Mouse (Mus musculus) lung, postnatal 36 days (tissue): ENCODE results near the gene Tctex1d4.

Experiments
- DNase-seq: peaks from one replicate; pipeline ENCODE4 v3.0.0; 2022; ENCODE audit warnings: mixed read lengths

The Tctex1d4 gene

DNA sequence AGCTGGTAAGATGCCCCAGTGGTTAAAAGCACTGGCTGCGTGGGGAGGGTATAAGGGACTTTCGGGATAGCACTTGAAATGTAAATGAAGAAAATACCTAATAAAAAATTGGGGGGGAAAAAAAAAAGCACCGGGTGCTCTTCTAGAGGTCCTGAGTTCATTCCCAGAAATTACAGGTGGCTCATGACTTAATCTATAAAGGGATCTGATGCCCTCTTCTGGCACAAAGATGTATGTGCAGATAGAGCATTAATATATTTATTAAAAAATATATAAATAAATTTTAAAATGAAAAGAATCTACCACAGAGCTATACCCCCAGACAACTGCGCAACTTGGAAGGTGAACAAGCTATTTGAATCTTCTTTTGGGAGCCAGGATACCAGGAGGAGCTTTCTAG is 14.0 kb downstream of the Tctex1d4 start:
- no peak for DNase-seq

GRCm38 (mm10) chr4:117143023-117143422 is 16.4 kb downstream of the Tctex1d4 start:
- DNase-seq: no peak

DNA sequence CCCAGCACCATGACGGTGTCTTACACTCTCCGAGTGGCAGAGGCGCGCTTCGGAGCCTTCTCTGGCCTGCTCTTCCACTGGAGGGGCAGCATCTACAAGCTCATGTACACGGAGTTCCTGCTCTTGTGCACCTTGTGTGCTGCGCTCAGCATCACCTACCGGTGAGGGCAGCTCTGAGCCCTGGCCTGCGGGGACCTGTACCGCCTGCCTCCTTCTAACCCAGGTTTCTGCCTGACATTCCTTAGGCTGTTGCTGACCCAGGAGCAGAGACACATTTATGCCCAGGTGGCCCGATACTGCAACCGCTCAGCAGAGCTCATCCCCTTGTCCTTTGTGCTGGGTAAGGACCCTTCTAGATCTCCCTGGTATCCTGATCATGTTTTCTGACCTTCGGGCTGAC is 18.7 kb downstream of the Tctex1d4 start:
- DNase-seq: no peak

DNA sequence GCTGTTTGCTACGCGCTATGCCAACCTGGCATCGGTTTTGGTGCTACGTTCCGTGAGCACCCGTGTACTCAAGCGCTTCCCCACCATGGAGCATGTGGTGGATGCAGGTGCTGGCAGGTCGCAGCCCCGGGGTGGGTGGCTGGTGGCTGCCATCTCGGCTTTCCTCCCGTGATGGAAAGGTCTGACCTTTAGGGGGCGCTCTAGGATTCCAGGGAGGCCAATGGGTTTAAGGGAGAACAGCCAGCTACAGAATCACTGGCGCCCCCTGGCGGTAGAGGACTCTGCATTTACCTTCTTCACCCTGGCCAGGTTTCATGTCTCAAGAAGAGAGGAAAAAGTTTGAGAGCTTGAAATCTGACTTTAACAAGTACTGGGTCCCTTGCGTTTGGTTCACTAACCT is 19.6 kb downstream of the Tctex1d4 start:
- DNase-seq: peak; percentile 96

DNA sequence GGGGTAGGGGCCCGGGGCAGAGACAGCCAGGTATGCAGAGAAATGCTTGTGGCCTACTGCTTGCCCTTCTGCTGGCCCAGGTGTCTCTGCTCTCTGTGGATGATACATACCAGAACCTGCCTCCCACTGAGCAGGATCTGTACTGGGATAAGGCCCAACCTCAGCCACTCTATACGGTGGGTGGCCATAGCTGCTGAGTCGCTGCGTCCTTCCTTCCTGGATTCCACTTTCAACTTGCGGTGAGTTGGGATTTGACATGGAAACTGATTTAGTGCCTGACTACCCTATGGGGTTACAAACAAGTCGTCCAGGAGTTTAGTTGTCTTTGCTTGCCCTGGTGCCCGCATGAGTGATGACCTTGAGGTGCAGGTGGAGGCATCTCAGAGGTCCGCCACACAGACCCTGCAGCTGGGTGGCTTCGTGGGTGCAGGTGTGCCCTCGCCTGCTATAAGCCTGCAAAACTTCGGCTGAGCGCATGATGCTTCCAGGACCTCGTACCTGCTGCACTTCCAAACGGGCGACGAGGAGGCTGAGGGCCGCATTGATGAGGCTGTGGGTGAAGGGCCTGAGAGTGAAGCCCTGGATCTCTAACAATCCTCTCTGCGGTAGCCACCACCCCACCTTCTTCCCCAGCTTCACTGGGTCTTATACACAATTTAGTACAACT is 21.6 kb downstream of the Tctex1d4 start:
- no peak for DNase-seq

- DNase-seq: no peak
Measured at GRCm38 (mm10) chr4:117148815-117149214, 22.2 kb downstream of the Tctex1d4 start.

DNA sequence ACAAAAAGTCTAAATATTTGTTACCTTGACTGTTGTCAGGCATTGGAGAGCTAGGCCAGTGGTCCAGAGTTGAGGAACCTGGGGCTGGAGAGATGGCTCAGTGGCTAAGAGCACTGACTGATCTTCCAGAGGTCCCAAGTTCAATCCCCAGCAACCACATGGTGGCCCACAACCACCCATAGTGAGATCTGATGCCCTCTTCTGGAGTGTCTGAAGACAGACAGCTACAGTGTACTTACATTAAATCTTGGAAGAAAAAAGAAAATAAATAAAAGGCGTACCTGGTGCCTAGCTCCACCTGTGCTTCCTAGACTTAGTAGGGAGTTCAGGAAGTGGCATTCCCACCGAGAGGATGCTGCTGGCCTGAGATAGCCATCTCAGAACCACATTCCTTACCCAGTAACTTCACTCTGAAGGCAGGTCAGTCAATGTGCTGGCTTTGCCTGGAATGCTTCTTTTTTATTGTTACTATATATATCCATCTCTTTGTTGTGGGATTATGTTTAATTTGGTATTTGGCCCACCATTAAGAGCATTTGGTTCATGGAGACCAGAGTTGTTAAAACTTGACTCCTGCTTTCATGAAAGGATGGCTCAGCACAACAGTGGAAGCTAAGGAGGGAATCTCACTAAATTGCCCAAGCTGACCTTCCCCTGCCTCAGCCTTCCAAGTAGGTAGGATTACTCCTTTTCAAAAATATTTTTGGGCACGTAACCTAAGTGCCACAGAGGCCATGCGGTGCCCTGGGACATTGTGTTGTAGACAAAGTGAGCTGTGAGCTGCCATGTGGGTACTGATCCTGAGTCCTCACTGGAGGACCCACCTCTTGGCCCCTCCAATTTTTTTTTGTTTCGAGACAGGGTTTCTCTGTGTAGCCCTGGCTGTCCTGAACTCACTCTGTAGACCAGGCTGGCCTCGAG is 23.0 kb downstream of the Tctex1d4 start:
- DNase-seq: no peak

DNA sequence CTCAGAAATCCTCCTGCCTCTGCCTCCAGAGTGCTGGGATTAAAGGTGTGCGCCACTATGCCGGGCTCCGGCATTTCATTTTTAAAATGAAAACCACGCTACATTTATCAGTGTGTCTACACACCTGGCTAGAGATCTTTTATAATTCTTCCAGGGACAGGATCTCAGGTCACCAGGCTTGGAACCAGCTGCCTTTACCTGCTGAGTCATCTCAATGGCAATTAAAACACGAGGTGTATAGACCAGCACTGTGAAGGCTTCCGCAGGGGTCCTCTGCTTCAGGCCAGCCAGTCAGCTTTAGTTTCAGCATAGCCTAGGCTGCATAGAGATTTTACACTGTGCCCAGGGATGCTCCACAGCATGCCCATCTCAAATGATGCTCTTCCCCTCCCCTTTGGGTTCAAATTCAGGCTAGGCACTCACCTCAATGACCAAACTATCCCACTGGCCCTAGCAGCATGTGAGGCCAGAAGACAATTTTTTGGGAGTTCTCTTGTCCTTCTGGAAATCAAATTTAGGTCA is 23.7 kb downstream of the Tctex1d4 start:
- no peak for DNase-seq

- no peak for DNase-seq
Measured at GRCm38 (mm10) chr4:117151416-117151815, 24.8 kb downstream of the Tctex1d4 start.

- DNase-seq: no peak
Measured at GRCm38 (mm10) chr4:117152714-117153113, 26.1 kb downstream of the Tctex1d4 start.

DNA sequence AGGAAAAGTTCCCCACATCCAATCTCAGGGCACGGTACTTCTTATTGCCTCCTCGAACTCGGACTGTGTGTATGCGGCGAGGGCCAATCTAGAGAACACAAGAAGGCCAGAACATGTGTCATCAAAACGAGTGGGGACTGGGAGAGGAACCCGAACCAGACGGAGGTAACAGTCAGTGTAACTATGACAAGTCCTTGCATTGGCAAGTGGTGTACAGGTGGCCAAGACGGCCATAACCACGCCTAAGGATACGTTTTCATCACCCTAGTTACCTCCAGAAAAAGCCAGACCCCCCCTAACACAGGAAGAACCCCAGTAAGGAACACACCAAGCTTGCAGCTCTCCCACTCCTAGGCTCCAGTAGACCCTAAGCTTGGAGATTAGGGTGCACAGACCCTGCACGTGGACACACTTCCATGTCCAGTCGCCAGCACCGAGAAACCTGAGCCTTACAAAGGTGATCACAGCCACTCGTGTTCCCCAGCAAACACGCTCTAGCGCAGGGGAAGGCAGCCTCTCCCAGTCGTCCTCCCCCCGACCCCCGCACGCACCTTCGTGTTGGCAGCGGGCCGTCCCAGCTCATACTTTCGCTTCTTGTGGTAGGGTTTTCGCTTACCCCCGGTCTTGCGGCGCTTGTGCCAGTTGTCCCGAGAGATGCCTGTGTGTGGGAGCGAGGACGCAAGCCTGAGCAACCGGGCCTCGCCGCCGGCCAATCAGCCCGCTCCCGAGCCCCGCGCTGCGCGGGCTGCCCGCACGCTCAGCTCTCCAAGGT is 28.6 kb downstream of the Tctex1d4 start:
- no peak for DNase-seq

GRCm38 (mm10) chr4:117155792-117156355 is 29.3 kb downstream of the Tctex1d4 start, which contains the start of gene Rps8:
Gene Rps8 (minus strand): TSS chr4:117156243.
- DNase-seq: peak; percentile 93

DNA sequence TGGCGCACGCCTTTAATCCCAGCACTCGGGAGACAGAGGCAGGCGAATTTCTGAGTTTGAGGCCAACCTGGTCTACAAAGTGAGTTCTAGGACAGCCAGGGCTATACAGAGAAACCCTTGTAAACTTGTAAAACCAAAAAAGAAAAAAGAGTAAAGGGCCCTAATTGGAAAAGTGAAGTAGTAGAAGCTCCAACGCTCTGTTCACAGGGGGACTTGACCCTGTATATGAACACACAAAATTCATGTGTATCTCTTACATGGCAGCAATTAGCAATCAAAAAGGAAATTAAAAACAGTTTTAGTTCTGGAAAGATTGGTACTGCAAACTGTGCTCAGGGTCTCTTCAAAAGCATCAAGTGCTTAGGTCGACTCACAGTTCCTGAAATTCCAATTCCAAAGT is 29.8 kb downstream of the Tctex1d4 start:
- no peak for DNase-seq

- no peak for DNase-seq
Measured at GRCm38 (mm10) chr4:117159666-117160065, 33.1 kb downstream of the Tctex1d4 start.

DNA sequence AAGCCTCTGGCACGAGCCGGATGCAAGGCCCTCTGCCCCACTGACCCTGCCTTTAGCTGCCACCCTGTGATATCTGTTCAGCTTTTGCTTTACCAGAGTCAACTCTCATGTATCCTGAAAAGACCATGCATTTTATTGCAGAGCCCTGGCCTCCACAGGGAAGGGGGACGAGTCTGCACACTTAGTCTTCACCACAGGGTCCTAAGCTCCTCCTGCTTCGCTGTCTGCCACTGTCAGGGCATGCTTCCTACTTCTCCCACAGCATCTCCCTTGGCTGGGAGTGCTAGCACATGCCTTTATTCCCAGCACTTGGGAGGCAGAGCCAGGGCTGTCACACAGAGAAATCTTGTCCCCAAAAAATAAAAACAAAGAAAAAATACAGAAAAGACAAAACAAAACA is 34.6 kb downstream of the Tctex1d4 start:
- no peak for DNase-seq

DNA sequence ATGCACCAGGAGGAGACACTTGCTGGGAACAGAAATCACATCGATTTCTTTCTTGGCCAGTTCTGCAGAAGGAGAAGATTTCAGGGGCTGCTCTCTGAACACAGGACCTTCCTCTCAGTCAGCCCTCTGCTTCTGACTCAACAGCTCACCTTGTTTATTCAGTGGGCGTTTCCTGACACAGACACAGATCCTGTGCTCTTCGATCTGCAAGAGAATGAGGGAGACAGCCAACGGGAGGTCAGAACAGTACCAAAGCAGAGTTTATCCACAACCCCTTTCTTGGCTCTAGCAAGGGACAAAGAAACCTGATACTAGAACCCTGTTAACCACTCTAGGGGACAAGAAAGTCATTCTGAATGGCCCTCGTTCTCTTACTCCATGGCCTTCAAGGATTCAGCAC is 43.3 kb downstream of the Tctex1d4 start:
- no peak for DNase-seq
